Mouse (Mus musculus) adrenal gland, postnatal 10 days (tissue): ENCODE measurements around the gene Pigp. TPM values are rescaled to one million over a fixed set of nuclear protein-coding genes. Genes with fewer than 3 reads are reported as not detected.
"Not testable (repeated sequence)": the region's sequence is repeated elsewhere in the genome, so short reads cannot be mapped to it uniquely, and the experiment has no call there.

Experiments used
- DNase-seq: peaks from one replicate; pipeline ENCODE4 v3.0.0; 2021; ENCODE audit warnings: mixed read lengths
- total RNA-seq, 2 experiments: library from RNA; stranded (reverse); gene quantifications; 2 replicates each; pipeline ENCODE4 v1.2.3; 2021

Gene Pigp
- total RNA-seq, 2 experiments from 2014 or later = 63.3 to 66.8 TPM

- DNase-seq = peak; percentile 35
These were observed 10.9 kb downstream of the Pigp start for GRCm38 (mm10) chr16:94360578-94361350.

GRCm38 (mm10) chr16:94358091-94358490 lies 13.6 kb downstream of the Pigp start:
- no peak for DNase-seq

- no peak for DNase-seq
These were observed 14.7 kb downstream of the Pigp start for GRCm38 (mm10) chr16:94356776-94357494.

DNA sequence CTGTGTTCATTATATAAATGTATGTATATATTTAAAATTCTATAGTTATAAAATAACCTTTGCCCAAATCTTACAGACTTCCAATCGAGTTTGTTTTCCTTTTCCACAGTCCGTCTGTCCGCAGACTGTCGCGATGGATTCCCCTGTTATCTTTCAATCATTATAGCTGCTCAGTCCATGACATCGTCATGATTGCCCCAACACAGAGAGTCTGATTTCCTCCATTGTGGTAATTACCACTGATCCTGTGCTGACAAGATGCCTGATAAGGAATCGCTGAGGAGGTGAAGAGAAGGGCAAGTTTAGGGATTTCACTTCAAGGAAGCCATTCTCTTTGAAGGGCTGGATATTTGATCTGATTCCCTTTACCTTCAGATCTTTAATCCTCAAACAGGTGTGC lies 15.6 kb downstream of the Pigp start:
- no peak for DNase-seq

DNA sequence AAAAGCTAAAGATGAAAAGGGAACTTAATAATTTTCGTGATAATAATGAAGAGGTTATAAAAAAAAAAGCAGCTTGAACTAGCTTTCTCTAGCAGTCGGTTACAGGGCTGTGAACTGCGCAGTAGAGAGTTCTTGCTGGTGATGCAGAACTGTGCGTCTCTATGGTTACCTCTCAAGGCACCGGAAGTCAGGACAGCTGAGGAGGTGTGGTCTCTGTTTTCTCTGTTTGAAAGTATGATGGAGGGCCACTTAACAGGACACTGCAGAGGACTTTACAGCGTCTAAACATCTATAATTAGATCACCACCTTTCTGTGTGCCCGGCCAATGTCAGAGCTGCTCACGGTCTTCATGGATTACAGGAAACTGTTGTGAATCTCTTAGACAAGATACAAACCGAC lies 17.2 kb downstream of the Pigp start:
- no peak for DNase-seq

DNA sequence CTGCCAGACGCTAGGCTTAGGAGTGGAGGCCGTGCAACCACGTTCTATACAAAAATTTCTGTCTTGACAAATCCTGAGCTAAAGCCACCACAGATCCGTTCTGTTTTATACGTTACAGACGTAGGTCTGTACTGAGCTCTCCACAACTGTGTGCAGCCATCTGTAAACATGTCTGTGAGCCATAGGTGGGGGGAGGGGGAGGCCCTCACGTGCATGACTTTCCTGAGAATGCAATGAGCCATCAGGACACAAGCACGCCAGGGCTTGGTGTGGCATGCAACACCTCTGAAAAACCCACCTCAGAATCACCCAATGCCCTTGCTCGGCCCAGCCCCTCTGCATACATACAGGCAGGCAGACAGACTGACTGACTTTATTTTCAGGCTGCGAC lies 21.4 kb downstream of the Pigp start:
- DNase-seq = no peak

GRCm38 (mm10) chr16:94349588-94350286 lies 21.9 kb downstream of the Pigp start:
- DNase-seq = no peak

DNA sequence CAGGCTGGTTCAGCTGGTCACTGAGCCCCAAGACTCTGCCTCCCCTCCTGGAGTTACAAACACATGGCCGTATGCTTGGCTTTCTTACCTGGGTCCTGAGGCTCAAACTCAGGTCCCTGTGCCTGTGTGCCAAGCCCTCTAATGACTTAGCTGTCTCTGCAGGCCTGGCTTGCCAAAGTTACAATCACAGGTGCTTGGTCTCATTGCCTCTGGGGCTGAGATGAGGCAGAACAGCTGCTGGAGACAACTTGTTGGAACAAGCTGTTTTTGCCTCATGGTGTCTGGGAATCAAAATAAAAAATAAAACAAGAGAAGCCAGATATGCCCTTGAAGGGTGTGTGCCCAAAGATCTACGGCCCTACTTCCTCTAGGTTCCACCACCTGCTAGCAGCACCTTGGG lies 22.9 kb downstream of the Pigp start:
- no peak for DNase-seq

DNA sequence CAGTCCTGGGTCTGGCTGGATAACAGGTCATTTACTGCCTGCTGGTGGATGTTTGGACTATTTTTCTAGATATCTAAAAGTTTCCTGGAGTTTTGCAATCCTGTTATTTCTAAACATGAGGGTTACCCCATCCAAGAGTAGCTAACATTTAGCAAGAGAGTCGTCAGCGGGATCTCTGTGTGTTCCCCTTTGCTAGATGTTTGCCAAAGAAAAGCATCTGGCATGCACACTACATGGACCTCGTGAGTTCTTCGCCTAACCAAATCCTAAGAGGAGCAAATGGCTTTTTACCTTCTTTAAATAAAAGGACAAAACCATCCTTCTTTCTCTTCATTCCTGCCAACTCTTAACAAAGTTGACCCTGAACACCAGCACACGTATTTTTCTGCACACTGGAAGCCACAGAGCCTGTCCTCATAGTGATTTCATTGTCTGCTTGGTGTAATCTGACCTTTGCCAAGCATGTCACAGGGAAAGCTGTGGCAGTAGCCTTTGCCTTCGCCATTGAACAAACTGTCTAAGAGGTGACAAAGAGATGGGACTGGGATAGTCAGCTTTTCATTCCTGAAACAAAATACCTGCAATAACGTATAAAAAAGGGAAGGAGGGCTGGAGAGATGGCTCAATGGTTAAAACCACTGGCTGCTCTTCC lies 24.4 kb downstream of the Pigp start:
- peak; percentile 20 for DNase-seq

DNA sequence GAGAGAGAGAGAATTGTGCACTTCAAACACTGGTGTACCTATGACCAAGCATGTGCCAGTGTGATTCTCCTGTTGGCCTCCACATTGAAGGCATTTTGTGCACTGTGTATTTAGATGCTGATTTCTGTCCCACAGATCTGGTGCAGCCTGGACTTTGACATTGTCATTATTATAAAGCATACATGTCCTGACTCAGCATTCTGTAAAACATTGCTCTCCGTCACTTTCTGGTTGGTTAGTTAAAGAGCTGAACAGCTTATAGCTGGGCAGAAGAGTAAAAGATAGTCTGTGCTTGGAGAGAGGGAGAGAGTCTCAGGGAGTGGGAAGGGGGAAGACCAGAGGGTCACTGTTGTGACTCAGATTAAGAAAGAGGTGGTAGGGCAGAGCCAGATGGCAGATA lies 25.9 kb downstream of the Pigp start:
- no peak for DNase-seq

- not testable (repeated sequence) for DNase-seq
These were observed 32.2 kb downstream of the Pigp start for GRCm38 (mm10) chr16:94339164-94340160.

- DNase-seq = no peak
These were observed 36.0 kb downstream of the Pigp start for GRCm38 (mm10) chr16:94335656-94336055.

- peak; percentile 81 for DNase-seq
These were observed 39.8 kb downstream of the Pigp start for GRCm38 (mm10) chr16:94331886-94332252.

GRCm38 (mm10) chr16:94331233-94331885 lies 40.3 kb downstream of the Pigp start:
- DNase-seq = no peak

- DNase-seq = no peak
These were observed 41.2 kb downstream of the Pigp start for GRCm38 (mm10) chr16:94330429-94330828.

GRCm38 (mm10) chr16:94328881-94329867 lies 42.5 kb downstream of the Pigp start:
- DNase-seq = peak; percentile 26

GRCm38 (mm10) chr16:94327781-94328711 lies 43.6 kb downstream of the Pigp start, which contains the start of gene Ripply3:
Gene Ripply3 (plus strand): TSS chr16:94328420.
- peak; percentile 70 for DNase-seq

DNA sequence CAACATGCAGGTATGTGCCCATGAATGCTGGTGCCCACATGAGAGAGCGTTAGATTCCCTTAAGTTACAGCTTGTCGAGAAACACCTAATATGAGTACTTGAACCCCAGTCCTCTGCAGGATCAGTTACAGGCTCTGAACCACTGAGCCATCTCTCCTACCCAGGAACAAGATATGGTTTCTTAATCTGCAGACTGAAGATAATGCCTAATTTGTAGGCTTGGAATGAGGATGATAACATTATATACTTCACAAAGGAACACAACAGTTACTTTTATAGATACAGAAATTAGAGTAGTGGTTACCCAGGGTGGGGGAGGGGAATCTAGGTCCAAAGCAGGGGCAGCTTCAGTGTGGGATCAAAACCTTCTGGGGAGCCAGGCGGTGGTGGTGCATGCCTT lies 45.6 kb downstream of the Pigp start:
- DNase-seq = no peak
